Mouse (Mus musculus) intestine, embryonic 14.5 days (tissue): ENCODE measurements around the gene Slfn5. TPM values are rescaled to one million over a fixed set of nuclear protein-coding genes. Genes with fewer than 3 reads are reported as not detected.
"Not testable (repeated sequence)": the region's sequence is repeated elsewhere in the genome, so short reads cannot be mapped to it uniquely, and the experiment has no call there.

ENCODE experiments used
- ATAC-seq: fragments of 200-750 bp; cut with Nextera tagmentation; replicated peaks from 2 replicates; pipeline ENCODE4 v1.8.0; 2017; ENCODE audit warnings: low read depth, moderate number of reproducible peaks, moderate TSS enrichment, moderate library complexity; ENCODE audit not compliant: low FRiP score, low TSS enrichment
- DNase-seq: peaks from one replicate; pipeline ENCODE4 v3.0.0-alpha.2; 2018; ENCODE audit warnings: low spot score
- H3K27ac ChIP-seq: fragments of 300-500 bp; sonication (generic); 2 replicates; pipeline ENCODE4 v1.5.1; 2014; ENCODE audit warnings: low read depth, mild to moderate bottlenecking, control low read depth
- H3K27me3 ChIP-seq: fragments of 300-500 bp; sonication (generic); replicated peaks from 2 replicates; pipeline ENCODE4 v1.6.1; 2014; ENCODE audit warnings: low read length, control low read depth; ENCODE audit not compliant: control insufficient read depth, insufficient read depth
- H3K36me3 ChIP-seq: fragments of 300-500 bp; sonication (generic); 2 replicates; pipeline ENCODE4 v1.6.1; 2014; ENCODE audit warnings: low read length, control low read depth; ENCODE audit not compliant: control insufficient read depth, insufficient read depth
- H3K4me1 ChIP-seq: fragments of 300-500 bp; sonication (generic); replicated peaks from 2 replicates; pipeline ENCODE4 v1.6.1; 2014; ENCODE audit warnings: low read length, control low read depth, mixed read lengths; ENCODE audit not compliant: control insufficient read depth, insufficient read depth
- H3K4me2 ChIP-seq: fragments of 300-500 bp; sonication (generic); 2 replicates; pipeline ENCODE4 v1.6.1; 2014; ENCODE audit warnings: low read length
- H3K4me3 ChIP-seq: fragments of 300-500 bp; sonication (generic); 2 replicates; pipeline ENCODE4 v1.5.1; 2014; ENCODE audit warnings: low read depth, low read length, control low read depth, mixed read lengths
- H3K9ac ChIP-seq: fragments of 300-500 bp; sonication (generic); 2 replicates; pipeline ENCODE4 v1.6.1; 2014; ENCODE audit warnings: mild to moderate bottlenecking, low read length
- H3K9me3 ChIP-seq: fragments of 300-500 bp; sonication (generic); 2 replicates; pipeline ENCODE4 v1.6.1; 2016; ENCODE audit warnings: low read length, control low read depth; ENCODE audit not compliant: control insufficient read depth
- WGBS: fragments of 180-500 bp; shearing (Covaris S2); extraction: QIAGEN DNeasy Blood & Tissue Kit; methylation state at CpG from one replicate; pipeline ENCODE4 v1.1.7; 2014; 5-methylcytosine and 5-hydroxymethylcytosine counted together
- polyA plus RNA-seq: library from polyadenylated mRNA; unstranded; fragments of >200 nt; fragmentation: Nextera tagmentation; extraction: Ambion mirVana; gene quantifications from 2 replicates; pipeline ENCODE4 v1.2.1, GENCODE M21; 2014

The Slfn5 gene
- polyA plus RNA-seq, 1 experiment from 2014 or later: 1.6 TPM

- H3K27me3 ChIP-seq: 0 out of 2 replicates have a peak, but pooled peaks cover 2% of the 10 kb centered on the region
- peaks cover 3% of the 10 kb centered on the region; the same call in 1 of the 2 replicates for H3K4me1 ChIP-seq
- H3K9me3 ChIP-seq: no peaks in the 10 kb centered on the region
- no peak overlapping the region for H3K4me2 ChIP-seq
- WGBS: 67% methylated on average over 11 of the region's 11 CpGs
- no peak for DNase-seq
- ATAC-seq: no peak
- H3K4me3 ChIP-seq: no peak overlapping the region
- H3K36me3 ChIP-seq: peaks cover 12% of the 10 kb centered on the region
- H3K27ac ChIP-seq: no peak overlapping the region
- no peak overlapping the region for H3K9ac ChIP-seq
These were observed 40.3 kb upstream of the Slfn5 start for GRCm38 (mm10) chr11:82910679-82911389.

GRCm38 (mm10) chr11:82914711-82915352, 36.3 kb upstream of the Slfn5 start:
- Histone ChIP-seq H3K4me2 (peak overlapping the region; percentile 35), H3K27me3 (0 out of 2 replicates have a peak, but pooled peaks cover 2% of the 10 kb centered on the region), H3K9me3 (no peaks in the 10 kb centered on the region), H3K9ac (no peak overlapping the region), H3K36me3 (no peaks in the 10 kb centered on the region), H3K27ac (no peak overlapping the region), H3K4me1 (no peaks in the 10 kb centered on the region), H3K4me3 (no peak overlapping the region)
- 9% methylated on average over 16 of the region's 16 CpGs for whole genome bisulfite sequencing
- ATAC-seq (0 out of 2 replicates have a peak, but pooled peaks have one; percentile 40), DNase-seq (peak; percentile 88)

DNA sequence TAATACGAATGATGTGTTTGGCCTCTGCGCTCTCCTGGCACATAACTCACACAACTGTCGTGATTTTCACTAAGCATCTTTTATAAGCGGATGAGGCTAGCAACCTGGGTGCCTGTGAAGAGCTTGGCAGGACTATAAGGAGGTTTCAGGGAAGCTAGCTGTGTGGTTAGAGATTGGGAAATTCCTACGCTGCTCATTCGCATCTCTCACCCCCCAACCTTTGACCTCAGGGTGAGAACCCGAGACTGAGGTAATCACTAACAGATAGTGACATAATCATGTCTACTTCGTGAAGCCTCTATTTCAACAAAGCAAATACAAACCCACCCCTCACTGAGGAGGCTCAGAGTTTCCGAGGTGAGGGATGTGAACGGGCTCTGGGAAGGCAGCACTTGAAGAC, 30.4 kb upstream of the Slfn5 start:
- 45% methylated on average over 10 of the region's 10 CpGs for WGBS
- Histone ChIP-seq H3K9me3 (no peaks in the 10 kb centered on the region), H3K4me2 (no peak overlapping the region), H3K27me3 (0 out of 2 replicates have a peak, but pooled peaks cover 6% of the 10 kb centered on the region), H3K27ac (no peak overlapping the region), H3K9ac (no peak overlapping the region), H3K36me3 (no peaks in the 10 kb centered on the region), H3K4me3 (no peak overlapping the region), H3K4me1 (no peaks in the 10 kb centered on the region)
- no peak for ATAC-seq
- DNase-seq: no peak

GRCm38 (mm10) chr11:82921691-82922090, 29.5 kb upstream of the Slfn5 start:
- no peaks in the 10 kb centered on the region for H3K9me3 ChIP-seq
- no peaks in the 10 kb centered on the region for H3K4me1 ChIP-seq
- no peak overlapping the region for H3K4me2 ChIP-seq
- DNase-seq: no peak
- H3K27ac ChIP-seq: no peak overlapping the region
- 0 out of 2 replicates have a peak, but pooled peaks cover 13% of the 10 kb centered on the region for H3K27me3 ChIP-seq
- H3K9ac ChIP-seq: no peak overlapping the region
- no peak for ATAC-seq
- H3K36me3 ChIP-seq: no peaks in the 10 kb centered on the region
- 65% methylated on average over 4 of the region's 4 CpGs for WGBS
- H3K4me3 ChIP-seq: no peak overlapping the region

GRCm38 (mm10) chr11:82923910-82924309, 27.2 kb upstream of the Slfn5 start:
- H3K36me3 ChIP-seq, DNase-seq, H3K4me2 ChIP-seq, H3K4me1 ChIP-seq, H3K9me3 ChIP-seq, H3K4me3 ChIP-seq, H3K27ac ChIP-seq, ATAC-seq, H3K9ac ChIP-seq: not testable (repeated sequence)
- peaks cover 25% of the 10 kb centered on the region for H3K27me3 ChIP-seq
- 73% methylated on average over 6 of the region's 6 CpGs for WGBS

DNA sequence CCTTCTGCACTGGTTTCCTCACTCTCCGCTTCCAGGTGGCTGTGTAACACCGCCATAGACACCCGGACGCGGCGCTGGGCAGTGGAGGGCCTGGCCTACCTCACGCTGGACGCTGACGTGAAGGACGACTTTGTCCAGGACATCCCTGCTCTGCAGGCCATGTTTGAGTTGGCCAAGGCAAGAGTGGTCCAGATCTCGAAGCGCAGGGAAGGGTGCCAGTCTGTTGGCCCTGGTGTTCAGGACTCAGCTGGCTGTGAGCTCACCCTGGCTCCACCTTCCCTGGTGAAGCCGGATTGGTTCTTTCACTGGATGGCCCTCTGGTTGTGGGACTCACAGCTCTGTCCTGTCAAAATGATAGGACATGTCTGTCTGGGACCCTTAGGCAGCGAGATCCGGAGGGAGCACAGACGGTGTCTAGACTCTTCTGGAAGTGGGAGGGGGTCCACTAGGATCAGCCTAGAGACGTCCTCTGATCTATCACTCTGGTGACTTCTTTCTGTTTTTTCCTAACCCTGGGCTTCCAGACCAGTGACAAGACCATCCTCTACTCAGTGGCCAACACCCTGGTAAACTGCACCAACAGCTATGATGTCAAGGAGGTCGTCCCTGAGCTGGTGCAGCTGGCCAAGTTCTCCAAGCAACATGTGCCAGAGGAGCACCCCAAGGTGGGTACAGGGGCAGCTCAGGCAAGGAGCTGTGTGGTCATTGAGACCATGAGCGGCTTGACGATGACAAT, 22.1 kb upstream of the Slfn5 start:
- Histone ChIP-seq H3K9me3 (no peaks in the 10 kb centered on the region), H3K4me1 (0 out of 2 replicates have a peak, but pooled peaks cover 5% of the 10 kb centered on the region), H3K9ac (no peak overlapping the region), H3K27ac (no peak overlapping the region), H3K36me3 (no peaks in the 10 kb centered on the region), H3K27me3 (peaks cover 47% of the 10 kb centered on the region), H3K4me2 (no peak overlapping the region), H3K4me3 (no peak overlapping the region)
- ATAC-seq (no peak), DNase-seq (no peak)
- WGBS: 30% methylated on average over 20 of the region's 20 CpGs

DNA sequence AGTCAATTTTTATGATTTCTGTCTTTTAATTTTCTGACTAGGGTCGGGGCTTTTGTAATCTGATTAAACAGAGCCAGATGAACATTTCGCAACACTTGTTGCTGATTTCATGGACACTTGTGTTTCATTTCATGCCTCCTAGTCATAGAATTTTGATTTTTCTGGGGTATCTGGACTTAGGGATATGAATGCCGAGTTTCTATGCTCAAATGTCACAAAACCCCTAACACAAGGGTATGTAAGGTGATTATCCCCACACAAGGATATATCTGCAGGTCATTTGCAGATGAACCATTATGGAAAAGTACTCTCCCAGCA, 21.6 kb upstream of the Slfn5 start:
- H3K4me1 ChIP-seq: 0 out of 2 replicates have a peak, but pooled peaks cover 5% of the 10 kb centered on the region
- WGBS: 43% methylated on average over 3 of the region's 3 CpGs
- peaks cover 52% of the 10 kb centered on the region for H3K27me3 ChIP-seq
- no peak overlapping the region for H3K9ac ChIP-seq
- no peak overlapping the region for H3K4me2 ChIP-seq
- H3K27ac ChIP-seq: no peak overlapping the region
- H3K9me3 ChIP-seq: no peaks in the 10 kb centered on the region
- no peak overlapping the region for H3K4me3 ChIP-seq
- no peaks in the 10 kb centered on the region for H3K36me3 ChIP-seq
- DNase-seq (no peak), ATAC-seq (no peak)

DNA sequence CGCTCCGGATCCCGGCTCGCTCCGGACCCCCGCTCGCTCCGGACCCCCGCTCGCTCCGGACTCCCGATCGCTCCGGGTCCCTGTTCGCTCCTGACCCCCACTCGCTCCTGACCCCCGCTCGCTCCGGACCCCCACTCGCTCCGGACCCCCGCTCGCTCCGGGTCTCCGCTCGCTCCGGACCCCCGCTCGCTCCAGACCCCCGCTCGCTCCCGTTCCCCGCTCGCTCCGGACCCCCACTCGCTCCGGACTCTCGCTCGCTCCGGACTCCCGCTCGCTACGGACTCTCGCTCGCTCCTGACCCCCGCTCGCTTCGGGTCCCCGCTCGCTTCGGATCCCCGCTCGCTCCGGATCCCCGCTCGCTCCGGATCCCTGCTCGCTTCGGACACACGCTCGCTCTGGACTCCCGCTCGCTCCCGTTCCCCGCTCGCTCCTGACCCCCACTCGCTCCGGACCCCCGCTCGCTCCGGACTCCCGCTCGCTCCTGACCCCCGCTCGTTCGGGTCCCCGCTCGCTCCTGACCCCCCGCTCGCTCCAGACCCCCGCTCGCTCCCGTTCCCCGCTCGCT, 20.7 kb upstream of the Slfn5 start:
- not testable (repeated sequence) for H3K9ac ChIP-seq, DNase-seq, ATAC-seq, H3K4me1 ChIP-seq, H3K9me3 ChIP-seq, H3K27ac ChIP-seq, H3K36me3 ChIP-seq
- Histone ChIP-seq H3K27me3 (peaks cover 58% of the 10 kb centered on the region), H3K4me3 (peak overlapping the region; percentile 39), H3K4me2 (peak overlapping the region; percentile 83)
- WGBS: under 1% methylated on average over 65 of the region's 85 CpGs
